Mouse (Mus musculus) erythroblast, embryonic 14.5 days (primary cell): ENCODE data around the gene Tdrd7. TPM values are rescaled to one million over a fixed set of nuclear protein-coding genes. Genes with fewer than 3 reads are reported as not detected.
A peak's percentile ranks its signal among the peaks of the same experiment; 100 is the strongest.

ENCODE experiments used
- H3K27me3 ChIP-seq: 2 replicates; pipeline ENCODE4 v1.6.1; 2012; ENCODE audit warnings: inconsistent platforms; ENCODE audit not compliant: control insufficient read depth
- H3K36me3 ChIP-seq: 2 replicates; pipeline ENCODE4 v1.6.1; 2012; ENCODE audit warnings: mild to moderate bottlenecking, inconsistent platforms; ENCODE audit not compliant: control insufficient read depth
- H3K4me1 ChIP-seq: 2 replicates; pipeline ENCODE4 v1.6.1; 2012; ENCODE audit warnings: inconsistent platforms; ENCODE audit not compliant: control insufficient read depth
- H3K4me3 ChIP-seq: replicated peaks from 2 replicates; pipeline ENCODE3; 2012; ENCODE audit warnings: moderate library complexity, mild to moderate bottlenecking, inconsistent platforms
- H3K9me3 ChIP-seq: 2 replicates; pipeline ENCODE4 v1.6.1; 2012; ENCODE audit warnings: low read length, inconsistent platforms, mixed read lengths; ENCODE audit not compliant: control insufficient read depth
- GATA1 ChIP-seq: IDR thresholded peaks from 2 replicates; pipeline ENCODE4 v1.6.1; 2012; ENCODE audit warnings: low read length, inconsistent platforms, mixed read lengths
- TAL1 ChIP-seq: IDR thresholded peaks from 3 replicates; pipeline ENCODE4 v1.6.1; 2012; ENCODE audit warnings: low read length, inconsistent platforms, mixed read lengths
- polyA plus RNA-seq: library from polyadenylated mRNA; stranded (reverse); fragments of >175 nt; gene quantifications from 2 replicates; pipeline ENCODE4 v1.2.3, GENCODE M21; 2012

Tdrd7 gene
- polyA plus RNA-seq, 1 experiment = not detected

- TF ChIP-seq GATA1 (no peak), TAL1 (no peak)
- no peak overlapping the region for H3K4me3 ChIP-seq
- H3K4me1 ChIP-seq = peaks cover 1% of the 10 kb centered on the region
- no peaks in the 10 kb centered on the region for H3K9me3 ChIP-seq
- peaks cover 99% of the 10 kb centered on the region for H3K36me3 ChIP-seq
- no peaks in the 10 kb centered on the region for H3K27me3 ChIP-seq
Observed at GRCm38 (mm10) chr4:46069851-46070482, 104.8 kb downstream of the Tdrd7 start.

- no peaks in the 10 kb centered on the region for H3K27me3 ChIP-seq
- no peaks in the 10 kb centered on the region for H3K9me3 ChIP-seq
- H3K4me1 ChIP-seq = peaks cover 1% of the 10 kb centered on the region
- peaks cover 97% of the 10 kb centered on the region for H3K36me3 ChIP-seq
- no peak overlapping the region for H3K4me3 ChIP-seq
- no peak for TF ChIP-seq TAL1
- TF ChIP-seq GATA1 = no peak
Observed at GRCm38 (mm10) chr4:46072631-46073030, 107.5 kb downstream of the Tdrd7 start.

- H3K36me3 ChIP-seq = peaks cover 97% of the 10 kb centered on the region
- no peaks in the 10 kb centered on the region for H3K9me3 ChIP-seq
- no peaks in the 10 kb centered on the region for H3K27me3 ChIP-seq
- no peak overlapping the region for H3K4me3 ChIP-seq
- no peak for TF ChIP-seq GATA1
- no peak for TF ChIP-seq TAL1
- H3K4me1 ChIP-seq = no peaks in the 10 kb centered on the region; the same call in 1 of the 2 replicates
Observed at GRCm38 (mm10) chr4:46073736-46074135, 108.6 kb downstream of the Tdrd7 start.

GRCm38 (mm10) chr4:46075664-46076063 is 110.5 kb downstream of the Tdrd7 start:
- H3K36me3 ChIP-seq = peaks cover 98% of the 10 kb centered on the region
- no peak overlapping the region for H3K4me3 ChIP-seq
- no peak for TF ChIP-seq TAL1
- peak; percentile 56 for TF ChIP-seq GATA1
- no peaks in the 10 kb centered on the region for H3K27me3 ChIP-seq
- H3K4me1 ChIP-seq = no peaks in the 10 kb centered on the region; the same call in none of the 2 replicates
- no peaks in the 10 kb centered on the region; the same call in 1 of the 2 replicates for H3K9me3 ChIP-seq

- Histone ChIP-seq H3K36me3 (peaks cover 98% of the 10 kb centered on the region), H3K4me1 (no peaks in the 10 kb centered on the region; the same call in none of the 2 replicates), H3K9me3 (no peaks in the 10 kb centered on the region; the same call in 1 of the 2 replicates), H3K4me3 (no peak overlapping the region), H3K27me3 (no peaks in the 10 kb centered on the region)
- TF ChIP-seq GATA1 (no peak), TAL1 (no peak)
Observed at GRCm38 (mm10) chr4:46076892-46077291, 111.8 kb downstream of the Tdrd7 start.

GRCm38 (mm10) chr4:46080261-46080660 is 115.1 kb downstream of the Tdrd7 start:
- Histone ChIP-seq H3K27me3 (no peaks in the 10 kb centered on the region), H3K36me3 (peaks cover 99% of the 10 kb centered on the region), H3K4me1 (no peaks in the 10 kb centered on the region; the same call in none of the 2 replicates), H3K4me3 (no peak overlapping the region), H3K9me3 (no peaks in the 10 kb centered on the region; the same call in 1 of the 2 replicates)
- TF ChIP-seq TAL1 (no peak), GATA1 (no peak)

GRCm38 (mm10) chr4:46082555-46082954 is 117.4 kb downstream of the Tdrd7 start:
- Histone ChIP-seq H3K9me3 (no peaks in the 10 kb centered on the region; the same call in 1 of the 2 replicates), H3K4me3 (no peak overlapping the region), H3K27me3 (no peaks in the 10 kb centered on the region), H3K36me3 (peaks cover 100% of the 10 kb centered on the region), H3K4me1 (no peaks in the 10 kb centered on the region; the same call in none of the 2 replicates)
- TF ChIP-seq TAL1 (no peak), GATA1 (no peak)

Other genes starting within 250 kb of the Tdrd7 start
- 0.10 and 0.14 TPM in 2 replicates for gene Aldh1b1, start 166.3 kb upstream of the Tdrd7 start, polyA plus RNA-seq
- not detected in 2 replicates for gene Igfbpl1, start 138.4 kb upstream of the Tdrd7 start, polyA plus RNA-seq
- not detected in 2 replicates for gene Stra6l, start 116.7 kb upstream of the Tdrd7 start, polyA plus RNA-seq
- gene Ccdc180, start 75.0 kb upstream of the Tdrd7 start, polyA plus RNA-seq = not detected in 2 replicates
- 22.7 and 25.0 TPM in 2 replicates for gene Tmod1, start 73.6 kb downstream of the Tdrd7 start, polyA plus RNA-seq
- gene Ncbp1, start 173.3 kb downstream of the Tdrd7 start, polyA plus RNA-seq = 1.2 and 1.6 TPM in 2 replicates
- 0.17 and 0.46 TPM in 2 replicates for gene Tstd2, start 173.4 kb downstream of the Tdrd7 start, polyA plus RNA-seq
- 2.7 and 3.4 TPM in 2 replicates for gene Xpa, start 231.0 kb downstream of the Tdrd7 start, polyA plus RNA-seq